Mouse (Mus musculus) heart, adult 2 months (tissue): Measurements from ENCODE around the gene Dtd1. TPM values are rescaled to one million over a fixed set of nuclear protein-coding genes. Genes with fewer than 3 reads are reported as not detected.
A peak's percentile ranks its signal among the peaks of the same experiment; 100 is the strongest.

Source experiments
- DNase-seq, 2 experiments: peaks; one replicate each; pipeline ENCODE4 v3.0.0; 2021
- H3K27ac ChIP-seq: fragments of 200-600 bp; 2 replicates; pipeline ENCODE4 v1.8.1; 2022
- H3K27me3 ChIP-seq: fragments of 200-500 bp; 2 replicates; pipeline ENCODE4 v1.6.1; 2012; ENCODE audit warnings: mild to moderate bottlenecking, low read length, inconsistent platforms, mixed read lengths; ENCODE audit not compliant: control insufficient read depth, insufficient read depth
- H3K36me3 ChIP-seq: fragments of 200-500 bp; 2 replicates; pipeline ENCODE4 v1.6.1; 2012; ENCODE audit warnings: low read length, inconsistent platforms; ENCODE audit not compliant: control insufficient read depth, insufficient read depth
- H3K4me1 ChIP-seq: fragments of 200-500 bp; 2 replicates; pipeline ENCODE4 v1.6.1; 2011; ENCODE audit warnings: low read length; ENCODE audit not compliant: control insufficient read depth, insufficient read depth
- H3K4me3 ChIP-seq: fragments of 200-600 bp; 2 replicates; pipeline ENCODE4 v1.8.1; 2022
- H3K79me2 ChIP-seq: fragments of 200-500 bp; replicated peaks from 2 replicates; pipeline ENCODE4 v1.6.1; 2012; ENCODE audit warnings: mild to moderate bottlenecking, inconsistent platforms, low read length, moderate library complexity, mixed read lengths; ENCODE audit not compliant: control insufficient read depth, insufficient read depth
- H3K9ac ChIP-seq: fragments of 200-500 bp; 2 replicates; pipeline ENCODE4 v1.6.1; 2012; ENCODE audit warnings: low read depth, mild to moderate bottlenecking, control low read depth, inconsistent platforms, low read length, mixed read lengths
- CTCF ChIP-seq: fragments of 200-600 bp; IDR thresholded peaks from 2 replicates; pipeline ENCODE4 v1.8.1; 2022; ENCODE audit warnings: antibody characterized with exemption, mild to moderate bottlenecking, moderate library complexity
- EP300 ChIP-seq: fragments of 200-500 bp; IDR thresholded peaks from 2 replicates; pipeline ENCODE4 v1.6.1; 2011; ENCODE audit warnings: low read depth, low read length, control low read depth; ENCODE audit not compliant: insufficient read depth
- POLR2A ChIP-seq: fragments of 200-500 bp; IDR thresholded peaks from 2 replicates; pipeline ENCODE4 v1.6.1; 2011; ENCODE audit warnings: mild to moderate bottlenecking, low read depth, low read length, control low read depth; ENCODE audit not compliant: insufficient read depth
- WGBS: fragments of 180-500 bp; shearing (Covaris S2); methylation state at CpG from one replicate; pipeline ENCODE4 v1.1.7; 2018; 5-methylcytosine and 5-hydroxymethylcytosine counted together
- intact Hi-C: fragments of 180-260 bp; cut with DNase I; formaldehyde crosslinking; loops from one replicate; pipeline ENCODE4 v1.15.1; 2025
- polyA plus RNA-seq: library from polyadenylated mRNA; depleted of rRNA; stranded (reverse); fragments of >200 nt; gene quantifications from 2 replicates; pipeline ENCODE4 v1.2.3, GENCODE M21; 2012
- total RNA-seq, 2 experiments: library from RNA; stranded (reverse); gene quantifications; 2 replicates each; pipeline ENCODE4 v1.2.3; 2021

The Dtd1 gene
- total and polyA plus RNA-seq, 3 experiments: 10.5 to 15.7 (median 13.9) TPM

- 81% methylated on average over 5 of the region's 5 CpGs for WGBS
- Histone ChIP-seq H3K27ac (no peak overlapping the region), H3K9ac (no peak overlapping the region), H3K36me3 (no peaks in the 10 kb centered on the region), H3K79me2 (no peaks in the 10 kb centered on the region), H3K27me3 (no peaks in the 10 kb centered on the region), H3K4me1 (no peaks in the 10 kb centered on the region), H3K4me3 (no peak overlapping the region)
- intact Hi-C loops: no loop called here
- TF ChIP-seq POLR2A: no peak
- no peak for TF ChIP-seq EP300
- TF ChIP-seq CTCF: no peak
- DNase-seq: no peak
Observed at GRCm38 (mm10) chr2:144672397-144672796, 72.7 kb downstream of the Dtd1 start.

- Histone ChIP-seq H3K9ac (no peak overlapping the region), H3K4me3 (no peak overlapping the region), H3K27ac (no peak overlapping the region), H3K4me1 (no peaks in the 10 kb centered on the region), H3K36me3 (no peaks in the 10 kb centered on the region), H3K27me3 (no peaks in the 10 kb centered on the region), H3K79me2 (no peaks in the 10 kb centered on the region)
- peak in 1 of 2 experiments; percentile 47 for DNase-seq
- WGBS: 49% methylated on average over 13 of the region's 13 CpGs
- TF ChIP-seq EP300: no peak
- TF ChIP-seq POLR2A: no peak
- TF ChIP-seq CTCF: no peak
- intact Hi-C loops: no loop called here
Observed at GRCm38 (mm10) chr2:144676546-144677228, 77.0 kb downstream of the Dtd1 start.

GRCm38 (mm10) chr2:144677229-144677571 lies 77.5 kb downstream of the Dtd1 start:
- no peaks in the 10 kb centered on the region for H3K79me2 ChIP-seq
- TF ChIP-seq EP300: no peak
- no peak for TF ChIP-seq POLR2A
- TF ChIP-seq CTCF: no peak
- no peak overlapping the region for H3K4me3 ChIP-seq
- intact Hi-C loops: no loop called here
- 75% methylated on average over 2 of the region's 2 CpGs for WGBS
- no peaks in the 10 kb centered on the region for H3K4me1 ChIP-seq
- DNase-seq: no peak
- H3K36me3 ChIP-seq: no peaks in the 10 kb centered on the region
- H3K27me3 ChIP-seq: no peaks in the 10 kb centered on the region
- no peak overlapping the region for H3K9ac ChIP-seq
- H3K27ac ChIP-seq: no peak overlapping the region

GRCm38 (mm10) chr2:144678779-144679178 lies 79.1 kb downstream of the Dtd1 start:
- Histone ChIP-seq H3K9ac (no peak overlapping the region), H3K27ac (no peak overlapping the region), H3K4me1 (no peaks in the 10 kb centered on the region), H3K36me3 (no peaks in the 10 kb centered on the region), H3K27me3 (no peaks in the 10 kb centered on the region), H3K4me3 (no peak overlapping the region), H3K79me2 (no peaks in the 10 kb centered on the region)
- 89% methylated on average over 6 of the region's 6 CpGs for WGBS
- no peak for DNase-seq
- TF ChIP-seq POLR2A (no peak), EP300 (no peak), CTCF (no peak)
- intact Hi-C loops: no loop called here

GRCm38 (mm10) chr2:144679394-144679793 lies 79.7 kb downstream of the Dtd1 start:
- DNase-seq: no peak
- Histone ChIP-seq H3K27ac (no peak overlapping the region), H3K4me3 (no peak overlapping the region), H3K36me3 (no peaks in the 10 kb centered on the region), H3K79me2 (no peaks in the 10 kb centered on the region), H3K4me1 (no peaks in the 10 kb centered on the region), H3K9ac (no peak overlapping the region), H3K27me3 (no peaks in the 10 kb centered on the region)
- TF ChIP-seq CTCF (no peak), POLR2A (no peak), EP300 (no peak)
- intact Hi-C loops: no loop called here
- WGBS: 65% methylated on average over 3 of the region's 3 CpGs

- H3K27ac ChIP-seq: no peak overlapping the region
- H3K9ac ChIP-seq: no peak overlapping the region
- no peak for DNase-seq
- no peak overlapping the region for H3K4me3 ChIP-seq
- no peaks in the 10 kb centered on the region for H3K27me3 ChIP-seq
- 86% methylated on average over 8 of the region's 8 CpGs for WGBS
- TF ChIP-seq EP300: no peak
- peak; percentile 52 for TF ChIP-seq CTCF
- no peaks in the 10 kb centered on the region for H3K36me3 ChIP-seq
- intact Hi-C loops: no loop called here
- H3K79me2 ChIP-seq: no peaks in the 10 kb centered on the region
- no peaks in the 10 kb centered on the region for H3K4me1 ChIP-seq
Observed at GRCm38 (mm10) chr2:144692219-144692732, 92.6 kb downstream of the Dtd1 start.
